Mouse (Mus musculus) granulocyte monocyte progenitor cell, adult 5-6 weeks (primary cell): ENCODE measurements at regions not wholly inside any gene's neighbourhood (a gene's known extent, or its start where the extent isn't known, plus 50 kb on each side); places are given as distances from the start of the nearest gene placed in this dataset.

Experiments used
- ATAC-seq: replicated peaks from 2 replicates; pipeline ENCODE4 v1.8.0; 2016; ENCODE audit warnings: mild to moderate bottlenecking, moderate TSS enrichment, inconsistent platforms; ENCODE audit not compliant: poor library complexity, severe bottlenecking

DNA sequence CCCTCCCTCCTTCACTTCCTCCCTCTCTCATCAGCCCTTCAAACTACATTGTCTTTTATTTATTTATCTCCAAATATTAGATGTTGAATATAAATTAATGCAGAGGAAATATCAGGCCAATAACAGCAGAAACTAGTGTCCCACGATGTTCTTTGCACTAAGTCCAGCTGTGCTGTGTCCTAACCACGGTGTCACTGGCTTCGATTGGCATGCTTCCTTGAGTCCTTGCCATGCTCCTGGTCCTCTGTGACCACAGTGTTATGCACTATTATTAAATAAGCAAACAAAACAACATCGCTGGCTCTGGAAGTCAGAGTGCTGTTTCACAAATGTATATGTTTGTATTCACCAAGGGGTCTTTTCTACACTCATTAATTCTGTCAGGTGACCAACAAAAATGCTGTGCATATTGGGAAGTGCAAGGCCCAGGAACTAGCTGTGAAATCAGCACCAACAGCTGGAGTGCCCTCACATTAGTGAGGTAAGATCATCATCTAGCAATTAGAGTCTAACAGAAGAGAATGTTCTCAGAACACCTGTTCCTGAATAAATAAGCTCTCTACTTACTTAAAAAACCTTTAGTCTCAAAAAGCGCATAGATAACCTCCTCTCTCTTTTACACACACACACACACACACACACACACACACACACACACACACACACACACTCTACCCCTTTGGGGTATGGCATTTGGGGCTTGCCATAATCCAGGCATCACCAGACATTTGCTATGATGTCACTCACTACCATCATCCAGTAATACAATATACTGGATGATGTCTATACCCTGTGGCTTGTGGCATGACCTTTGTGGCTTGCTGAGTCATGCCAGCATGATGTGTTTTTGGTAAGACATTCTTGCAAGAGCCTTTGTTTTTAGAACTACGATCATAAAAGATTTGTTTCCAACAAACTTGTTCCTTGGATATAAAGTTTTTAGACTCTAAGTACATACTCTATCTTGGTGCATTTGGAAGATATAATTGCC is 81.9 kb upstream of the Rgs2 start:
- ATAC-seq, result peak; percentile 99

DNA sequence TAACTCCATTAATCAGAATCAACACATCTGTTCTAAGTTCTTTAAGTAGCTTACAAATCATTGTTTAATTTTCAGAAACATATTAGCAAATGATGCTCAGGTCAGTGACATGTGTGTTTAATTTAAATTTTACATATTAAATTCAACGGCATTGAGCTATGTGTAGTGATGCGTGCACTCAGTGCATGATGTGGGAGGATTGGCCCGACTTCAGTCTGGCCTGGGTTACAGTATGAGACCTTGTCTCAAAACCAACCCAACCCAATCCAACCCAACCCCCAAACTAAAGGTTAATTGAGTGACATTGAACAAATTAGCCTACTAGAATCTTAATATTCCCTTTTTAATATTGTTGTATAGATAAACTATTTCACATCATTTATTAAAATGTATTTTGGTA is 75.0 kb upstream of the Rgs2 start:
- no peak for ATAC-seq

DNA sequence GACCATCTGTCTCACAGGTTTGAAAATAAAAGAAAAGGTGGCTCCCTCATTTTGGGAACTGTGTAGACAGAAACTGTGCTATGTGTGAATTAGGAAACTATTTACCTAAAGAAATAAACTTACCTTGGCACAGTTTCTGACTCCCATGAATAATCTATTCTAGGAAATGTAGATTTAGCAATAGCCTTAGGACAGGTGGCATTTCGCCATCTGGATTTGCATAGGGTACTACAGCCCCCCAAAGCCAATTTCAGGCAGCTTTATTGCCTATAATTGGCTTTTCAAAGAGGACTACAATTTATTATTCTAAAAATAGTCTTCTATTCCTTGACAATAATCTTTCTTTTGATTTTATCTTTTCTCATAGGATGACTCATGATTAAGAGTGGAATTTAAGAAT is 74.5 kb upstream of the Rgs2 start:
- no peak for ATAC-seq

DNA sequence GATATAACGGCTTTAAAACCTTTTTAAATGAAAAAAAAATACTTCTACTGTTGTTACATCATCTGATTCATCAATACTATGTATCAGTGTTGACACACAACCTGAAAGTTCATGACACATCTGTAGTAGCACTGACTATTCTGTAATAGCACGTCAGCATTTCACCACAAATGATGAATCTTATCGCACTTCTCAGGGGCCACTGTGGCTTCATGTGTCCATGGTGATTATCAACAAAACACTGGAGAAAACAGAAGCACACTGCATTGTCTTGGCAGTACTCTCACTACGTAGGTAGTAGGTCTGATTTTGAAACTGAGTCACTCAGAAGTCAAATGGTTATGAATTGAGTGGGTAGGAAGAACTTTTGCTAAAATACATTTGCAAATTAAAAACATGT is 72.0 kb upstream of the Rgs2 start:
- peak; percentile 68 for ATAC-seq

DNA sequence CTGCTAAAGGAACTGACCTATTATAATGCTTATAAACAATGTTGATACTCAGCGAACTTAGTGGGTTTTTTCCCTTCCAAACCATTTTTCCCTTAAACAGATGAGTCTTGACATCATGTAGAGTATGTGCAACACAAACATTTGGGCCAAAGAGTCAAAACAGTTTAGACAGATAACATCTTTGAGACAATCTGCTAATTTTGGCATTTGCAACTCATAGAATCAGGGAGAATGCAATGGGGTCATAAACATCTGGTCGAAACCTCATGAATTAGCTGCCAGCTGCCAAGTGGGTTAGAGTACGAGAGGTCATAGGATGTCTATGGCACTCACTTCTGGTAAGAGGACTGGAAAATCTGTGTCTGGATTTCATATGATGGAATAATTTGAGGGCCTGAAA is 57.3 kb upstream of the Rgs2 start:
- no peak for ATAC-seq

DNA sequence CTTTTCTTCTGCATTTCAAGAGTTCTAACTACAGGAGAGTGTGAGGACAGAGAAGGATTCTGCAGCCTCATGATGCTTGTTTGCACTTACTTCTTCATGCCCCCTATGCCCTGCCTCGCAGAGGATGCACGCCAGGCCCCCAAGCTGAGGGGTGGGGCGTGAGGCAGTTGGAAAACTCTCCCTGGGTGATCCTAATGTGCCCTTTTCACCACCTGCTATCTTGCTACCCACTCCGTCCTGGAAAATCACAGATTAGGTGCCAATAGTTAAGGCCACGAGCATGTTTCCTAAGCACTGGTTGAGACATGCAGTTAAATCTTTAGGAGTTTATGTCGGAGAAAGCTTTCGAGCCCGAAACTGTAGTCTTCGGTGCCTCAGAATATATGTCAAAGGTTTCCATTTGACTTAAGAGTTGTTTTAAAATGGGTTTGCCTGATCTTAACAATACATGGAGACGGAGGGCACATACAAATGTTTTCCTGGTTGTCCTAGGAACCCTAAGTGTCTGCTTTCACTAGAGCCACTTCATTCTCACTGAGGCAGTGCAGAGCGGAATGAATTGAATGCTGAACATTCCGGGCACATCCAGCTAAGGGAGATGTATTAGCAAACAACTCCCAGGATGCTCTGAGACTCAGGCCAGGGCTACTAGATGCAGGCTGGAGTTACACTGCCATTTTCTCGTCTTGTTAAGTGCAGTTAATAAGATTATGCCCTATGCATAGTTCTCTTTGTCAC is 51.7 kb upstream of the Rgs2 start:
- no peak for ATAC-seq
